Mouse (Mus musculus): ENCODE measurements at regions not wholly inside any gene's neighbourhood (a gene's known extent, or its start where the extent isn't known, plus 50 kb on each side); places are given as distances from the start of the nearest gene placed in this dataset.
"Not testable (repeated sequence)": the region's sequence is repeated elsewhere in the genome, so short reads cannot be mapped to it uniquely, and the experiment has no call there.

- no peak for ATAC-seq (ENCODE audit: low TSS enrichment)
Measured at GRCm38 (mm10) chr14:76964046-76964445, 72.5 kb upstream of the Ccdc122 start.

- ATAC-seq (ENCODE audit: low TSS enrichment) = peak; percentile 99
Measured at GRCm38 (mm10) chr14:76958875-76959274, 77.7 kb upstream of the Ccdc122 start.

- no peak for ATAC-seq (ENCODE audit: low TSS enrichment)
Measured at GRCm38 (mm10) chr14:76957136-76957535, 79.4 kb upstream of the Ccdc122 start.

GRCm38 (mm10) chr14:76953171-76953570, 83.4 kb upstream of the Ccdc122 start:
- no peak for ATAC-seq (ENCODE audit: low TSS enrichment)

GRCm38 (mm10) chr14:76951450-76951849, 85.1 kb upstream of the Ccdc122 start:
- peak; percentile 95 for ATAC-seq (ENCODE audit: low TSS enrichment)

- no peak for ATAC-seq (ENCODE audit: low TSS enrichment)
Measured at GRCm38 (mm10) chr14:76949388-76949787, 87.2 kb upstream of the Ccdc122 start.

GRCm38 (mm10) chr14:76948948-76949347, 87.6 kb upstream of the Ccdc122 start:
- ATAC-seq (ENCODE audit: low TSS enrichment) = no peak

GRCm38 (mm10) chr14:76948481-76948880, 88.1 kb upstream of the Ccdc122 start:
- no peak for ATAC-seq (ENCODE audit: low TSS enrichment)

- ATAC-seq (ENCODE audit: low TSS enrichment) = no peak
Measured at GRCm38 (mm10) chr14:76947148-76947547, 89.4 kb upstream of the Ccdc122 start.

GRCm38 (mm10) chr14:76945626-76946025, 90.9 kb upstream of the Ccdc122 start:
- no peak for ATAC-seq (ENCODE audit: low TSS enrichment)

- 0 out of 2 replicates have a peak, but pooled peaks have one; percentile 25 for ATAC-seq (ENCODE audit: low TSS enrichment)
Measured at GRCm38 (mm10) chr14:76941474-76942212, 94.9 kb upstream of the Ccdc122 start.

GRCm38 (mm10) chr14:76940507-76940906, 96.1 kb upstream of the Ccdc122 start:
- peak; percentile 73 for ATAC-seq (ENCODE audit: low TSS enrichment)

GRCm38 (mm10) chr14:76936671-76937070, 99.9 kb upstream of the Ccdc122 start:
- ATAC-seq (ENCODE audit: low TSS enrichment) = peak; percentile 35

- not testable (repeated sequence) for ATAC-seq (ENCODE audit: low TSS enrichment)
Measured at GRCm38 (mm10) chr14:76936051-76936450, 100.5 kb upstream of the Ccdc122 start.

GRCm38 (mm10) chr14:76935453-76935852, 101.1 kb upstream of the Ccdc122 start:
- no peak for ATAC-seq (ENCODE audit: low TSS enrichment)

GRCm38 (mm10) chr14:76932890-76933289, 103.7 kb upstream of the Ccdc122 start:
- no peak for ATAC-seq (ENCODE audit: low TSS enrichment)

- no peak for ATAC-seq (ENCODE audit: low TSS enrichment)
Measured at GRCm38 (mm10) chr14:76931398-76931797, 105.2 kb upstream of the Ccdc122 start.

GRCm38 (mm10) chr14:76929562-76929961, 107.0 kb upstream of the Ccdc122 start:
- ATAC-seq (ENCODE audit: low TSS enrichment) = no peak

GRCm38 (mm10) chr14:76928706-76929105, 107.9 kb upstream of the Ccdc122 start:
- no peak for ATAC-seq (ENCODE audit: low TSS enrichment)

GRCm38 (mm10) chr14:76927245-76927806, 109.2 kb upstream of the Ccdc122 start:
- no peak for ATAC-seq (ENCODE audit: low TSS enrichment)

- ATAC-seq (ENCODE audit: low TSS enrichment) = no peak
Measured at GRCm38 (mm10) chr14:76926416-76926815, 110.2 kb upstream of the Ccdc122 start.

GRCm38 (mm10) chr14:76922399-76922939, 114.1 kb upstream of the Ccdc122 start:
- ATAC-seq (ENCODE audit: low TSS enrichment) = no peak

GRCm38 (mm10) chr14:76918091-76918490, 118.5 kb upstream of the Ccdc122 start:
- ATAC-seq (ENCODE audit: low TSS enrichment) = no peak
